In the genomic region with DNA sequence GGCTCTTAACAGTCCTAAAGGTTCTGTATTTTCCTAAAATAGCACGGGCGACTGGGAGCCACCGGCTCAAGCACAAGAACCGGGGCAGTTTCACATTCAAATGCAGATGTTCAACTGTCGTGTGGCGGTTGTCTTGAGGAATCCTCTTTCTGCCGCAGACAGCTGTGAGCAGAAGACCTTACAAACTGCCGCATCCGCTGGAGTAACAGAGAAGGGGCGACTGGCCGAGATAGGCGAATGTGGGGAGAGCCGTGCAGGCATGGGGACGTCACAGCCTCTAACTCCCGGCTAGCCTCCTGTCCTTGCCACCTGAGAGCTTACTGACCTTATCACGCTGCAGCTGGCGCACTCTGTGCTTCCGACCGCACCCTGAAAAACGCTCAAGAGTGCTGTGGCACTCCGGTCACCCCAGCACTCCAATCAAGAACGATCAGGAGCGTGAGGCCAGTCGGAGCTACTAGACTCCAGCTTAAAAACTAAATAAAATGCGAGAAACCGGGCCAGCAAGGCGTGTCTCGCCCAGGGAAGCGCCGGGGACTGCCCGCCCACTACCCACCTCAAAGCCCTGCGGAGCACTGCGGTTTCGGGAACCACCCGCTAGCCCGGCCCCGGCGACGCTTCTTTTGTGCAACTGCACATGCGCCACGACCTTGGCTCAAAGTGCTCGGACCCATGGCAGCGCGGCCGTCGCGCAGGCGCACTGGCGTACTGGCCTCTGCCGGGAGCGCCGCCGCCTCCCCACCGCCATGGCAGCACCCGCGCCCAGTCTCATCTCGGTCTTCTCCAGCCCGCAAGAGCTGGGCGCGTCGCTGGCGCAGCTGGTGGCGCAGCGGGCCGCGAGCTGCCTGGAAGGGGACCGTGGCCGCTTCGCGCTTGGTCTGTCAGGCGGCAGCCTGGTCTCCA, we compare ENCODE assay signal across 8 mouse cellular contexts. TPM values are rescaled to one million over a fixed set of nuclear protein-coding genes. Genes with fewer than 3 reads are reported as not detected.
DNase-seq lines count a peak whose midpoint lies in the region; ATAC-seq and TF ChIP-seq lines count a peak whose summit lies in the region.

TSS of gene Pgls (plus strand) at position 706 of the 903 bp plus-strand sequence.

- H3K4me3 ChIP-seq in hindbrain, embryonic 16.5 days (ENCODE audit: low read length): peak within 1 kb of the TSS; percentile 87
- H3K4me3 ChIP-seq in left cerebral cortex, adult 2 months: peak within 1 kb of the TSS; percentile 82

- H3K9ac ChIP-seq in hindbrain, embryonic 16.5 days (ENCODE audit: low read depth, low read length): peak within 1 kb of the TSS; percentile 97

- H3K4me1 ChIP-seq in hindbrain, embryonic 16.5 days (ENCODE audit: control insufficient read depth, insufficient read depth, low read depth, low read length): peaks cover 32% of the 10 kb centered on the region

- peak within 1 kb of the TSS; percentile 99 for H3K27ac ChIP-seq in hindbrain, embryonic 16.5 days (ENCODE audit: low read depth, low read length)
- H3K27ac ChIP-seq in left cerebral cortex, adult 2 months: peak within 1 kb of the TSS; percentile 99

- H3K36me3 ChIP-seq in hindbrain, embryonic 16.5 days (ENCODE audit: control insufficient read depth, insufficient read depth, low read length): peaks cover 8% of the 10 kb centered on the region

- under 1% methylated on average over 68 of the region's 71 CpGs for WGBS in hindbrain, embryonic 16.5 days

- peak; percentile 81 for DNase-seq in T-cell, adult 2 months (ENCODE audit: low spot score)
- DNase-seq in cerebellum, postnatal 36 days: peak; percentile 98
- peak; percentile 94 for DNase-seq in gastrocnemius, adult 18-20 months (ENCODE audit: low spot score)
- peak; percentile 97 for DNase-seq in left cerebral cortex, adult 2 months (ENCODE audit: extremely low spot score in 1 of 2, low spot score in 2 of 2)
- DNase-seq in right cerebral cortex, adult 2 months (ENCODE audit: low spot score in 2 of 2): peak; percentile 97 to 98
- DNase-seq in urinary bladder, postnatal 14 days (ENCODE audit: low spot score): peak; percentile 96

- no peaks in the 10 kb centered on the region for H3K27me3 ChIP-seq in hindbrain, embryonic 16.5 days (replicated peaks; ENCODE audit: control insufficient read depth, insufficient read depth, low read length)

- peak within 1 kb of the TSS; percentile 95 for H3K4me2 ChIP-seq in hindbrain, embryonic 16.5 days (ENCODE audit: low read length)

- intact Hi-C loops in left cerebral cortex, adult 2 months (cut with DNase I): loop anchor here (1.0 to 2.0 kb wide), 2 partner anchors 20 to 21 kb away; no protein-coding TSS in a partner anchor

- no peaks in the 10 kb centered on the region for H3K9me3 ChIP-seq in hindbrain, embryonic 16.5 days (ENCODE audit: control insufficient read depth, low read length)

- peak; percentile 91 for ATAC-seq in hindbrain, embryonic 16.5 days
- peak; percentile 71 for ATAC-seq in megakaryocyte, adult 5-6 weeks (ENCODE audit: poor library complexity, severe bottlenecking)

- TF ChIP-seq CTCF in left cerebral cortex, adult 2 months (IDR thresholded peaks at IDR 0.05): no peak; the same call in 1 of the 2 replicates

RNA-seq across cellular contexts. Expression of gene Pgls, which starts in this region (rescaled TPM):
- total RNA-seq in gastrocnemius, adult 18-20 months (2021): 10 to 100 TPM; 23.2 to 23.7 TPM
- 220 and 237 TPM in 2 replicates for polyA plus RNA-seq in hindbrain, embryonic 16.5 days (2015; fragmentation: Nextera tagmentation; extraction: Ambion mirVana)
- total RNA-seq in left cerebral cortex, adult 2 months (2021): 10 to 100 TPM; 29.1 to 33.0 TPM
- 65.1 and 73.6 TPM in 2 replicates for total RNA-seq in megakaryocyte, adult 5-6 weeks (2015)
- total RNA-seq in megakaryocyte, adult 5-6 weeks (2017): 50.5 and 78.3 TPM in 2 replicates

Comparison
In these comparisons a context has a peak if more than half of its experiments do, and no peak if none do; other contexts are left out.
1. Peak in every context shown above with its lines: DNase-seq, ATAC-seq, H3K4me3 ChIP-seq and H3K27ac ChIP-seq.